Comparison of ENCODE assay signal across 17 mouse cellular contexts in genomic region chr13:101668859-101669258, GRCm38 (mm10).
DNase-seq lines count a peak whose midpoint lies in the region; ATAC-seq and TF ChIP-seq lines count a peak whose summit lies in the region.
"Had no signal": no experiment of that assay in that cellular context is flagged by ENCODE, and none has a peak within 500 bp of the region (broad histone marks: within the 10 kb centered on the region; RNA-seq: fewer than 3 reads in every experiment).

No protein-coding gene starts in this region.

- no peak for TF ChIP-seq POLR2A in lung, adult 2 months (IDR thresholded peaks at IDR 0.05; ENCODE audit: borderline replicate concordance, extremely low read depth, low read depth, low read length)

- peak overlapping the region; percentile 15 for H3ac ChIP-seq in C2C12 (ENCODE audit: control insufficient read depth, insufficient read length, low read depth)

- DNase-seq in kidney, postnatal 36 days = peak; percentile 40 to 67
- no peak for DNase-seq in kidney, adult 11 months
- DNase-seq in G1E (ENCODE audit: low spot score) = no peak
- peak; percentile 43 for DNase-seq in limb, embryonic 10.5 days (ENCODE audit: low spot score)
- DNase-seq in lung, adult 2 months = no peak
- DNase-seq in lung, postnatal 14 days = no peak
- DNase-seq: cerebellum, postnatal 14 days; gastrocnemius, postnatal 14 days; heart, postnatal 4 days; layer of hippocampus, adult 9-11 months; right cerebral cortex, postnatal 4 days had no signal

- H3K4me3 ChIP-seq in C2C12 (ENCODE audit: insufficient read depth, poor library complexity, severe bottlenecking) (peak overlapping the region; percentile 18), G1E (ENCODE audit: low read depth, low read length) (peak overlapping the region; percentile 51)
- H3K4me3 ChIP-seq in limb, embryonic 10.5 days = no peak overlapping the region
- no peak overlapping the region for H3K4me3 ChIP-seq in lung, adult 2 months (replicated peaks; ENCODE audit: extremely low read depth, low read depth, low read length)
- H3K4me3 ChIP-seq: forebrain, embryonic 15.5 days; midbrain, embryonic 13.5 days had no signal

- no peak for ATAC-seq in G1E (ENCODE audit: extremely low read depth, insufficient number of reproducible peaks, low FRiP score, poor library complexity, severe bottlenecking)
- ATAC-seq: forebrain, embryonic 15.5 days; intestine, postnatal 0 days; midbrain, embryonic 13.5 days had no signal

- H3K9me3 ChIP-seq in G1E (replicated peaks) = no peaks in the 10 kb centered on the region
- H3K9me3 ChIP-seq in limb, embryonic 10.5 days (replicated peaks) = no peaks in the 10 kb centered on the region
- H3K9me3 ChIP-seq: forebrain, embryonic 15.5 days had no signal

- H3K27ac ChIP-seq in limb, embryonic 10.5 days = no peak overlapping the region
- H3K27ac ChIP-seq: forebrain, embryonic 15.5 days; liver, embryonic 14.5 days; midbrain, embryonic 13.5 days; stomach, postnatal 0 days had no signal

- peaks cover 10% of the 10 kb centered on the region for H3K4me1 ChIP-seq in G1E (ENCODE audit: insufficient read depth, low read depth, low read length)
- H3K4me1 ChIP-seq in limb, embryonic 10.5 days = no peaks in the 10 kb centered on the region
- H3K4me1 ChIP-seq in lung, adult 2 months (ENCODE audit: control insufficient read depth, insufficient read depth, low read length) = no peaks in the 10 kb centered on the region
- H3K4me1 ChIP-seq: forebrain, embryonic 15.5 days; midbrain, embryonic 13.5 days had no signal

- H3K36me3 ChIP-seq in C2C12 (ENCODE audit: control insufficient read depth, insufficient read depth) (no peaks in the 10 kb centered on the region), G1E (replicated peaks) (no peaks in the 10 kb centered on the region)
- H3K36me3 ChIP-seq in limb, embryonic 10.5 days = no peaks in the 10 kb centered on the region
- H3K36me3 ChIP-seq: forebrain, embryonic 15.5 days; midbrain, embryonic 13.5 days had no signal

- WGBS in limb, embryonic 10.5 days = 36% methylated on average over 3 of the region's 3 CpGs
- 16% methylated on average over 3 of the region's 3 CpGs for WGBS in lung, adult 2 months

- H3K27me3 ChIP-seq in C2C12 (ENCODE audit: control insufficient read depth, insufficient read depth, insufficient read length) (no peaks in the 10 kb centered on the region), G1E (ENCODE audit: insufficient read depth, low read length) (peaks cover 2% of the 10 kb centered on the region; the same call in 1 of the 2 replicates)
- no peaks in the 10 kb centered on the region for H3K27me3 ChIP-seq in limb, embryonic 10.5 days (ENCODE audit: low read depth, poor library complexity, severe bottlenecking)
- H3K27me3 ChIP-seq: forebrain, embryonic 15.5 days; midbrain, embryonic 13.5 days had no signal

- H3K79me2 ChIP-seq in C2C12 (ENCODE audit: control insufficient read depth, insufficient read depth) = no peaks in the 10 kb centered on the region

- H3K79me3 ChIP-seq in C2C12 (ENCODE audit: low read depth) = no peaks in the 10 kb centered on the region

- TF ChIP-seq CTCF in C2C12 (IDR thresholded peaks at IDR 0.05; ENCODE audit: control insufficient read depth, insufficient read depth, insufficient read length) (no peak), G1E (IDR thresholded peaks at IDR 0.05; ENCODE audit: low read depth, low read length) (no peak)
- no peak for TF ChIP-seq CTCF in lung, adult 2 months (IDR thresholded peaks at IDR 0.05; ENCODE audit: insufficient read depth, low read length)

TF ChIP-seq in C2C12, 6 proteins besides CTCF, POLR2A, EP300 and RAD21:
- no peak for TF ChIP-seq MAX (IDR thresholded peaks at IDR 0.05)
- no peak for TF ChIP-seq CEBPB (IDR thresholded peaks at IDR 0.05; ENCODE audit: low read depth)
- TF ChIP-seq FOSL1 (IDR thresholded peaks at IDR 0.05; ENCODE audit: insufficient read depth, low read length, poor library complexity, severe bottlenecking) = no peak
- no peak for TF ChIP-seq USF1 (IDR thresholded peaks at IDR 0.05; ENCODE audit: low read depth)
- TF ChIP-seq MYOG (IDR thresholded peaks at IDR 0.05; ENCODE audit: control insufficient read depth, extremely low read depth, insufficient read length) = no peak
- TF ChIP-seq MYOD1 (IDR thresholded peaks at IDR 0.05; ENCODE audit: control insufficient read depth, insufficient read length, low read depth) = no peak

Comparison
In these comparisons a context has a peak if more than half of its experiments do, and no peak if none do; other contexts are left out.
1. DNase-seq: peak in kidney, postnatal 36 days (2 of 2) and limb, embryonic 10.5 days (single experiment); none in kidney, adult 11 months (single experiment), G1E (single experiment), lung, adult 2 months (single experiment) and lung, postnatal 14 days (single experiment).
2. H3K4me3 ChIP-seq: peak in C2C12 (single experiment) and G1E (single experiment); none in limb, embryonic 10.5 days (single experiment) and lung, adult 2 months (single experiment).